Mouse (Mus musculus) adrenal gland, adult 2 months (tissue): Measurements from ENCODE around the gene Gm5426. TPM values are rescaled to one million over a fixed set of nuclear protein-coding genes. Genes with fewer than 3 reads are reported as not detected.
"Not testable (repeated sequence)": the region's sequence is repeated elsewhere in the genome, so short reads cannot be mapped to it uniquely, and the experiment has no call there.

Source experiments
- DNase-seq: peaks from one replicate; pipeline ENCODE4 v3.0.0; 2021
- long read RNA-seq: library from polyadenylated mRNA; stranded (forward); transcript quantifications from one replicate; pipeline ENCODE4 v2.0.0, GENCODE M21; 2021
- polyA plus RNA-seq: library from polyadenylated mRNA; depleted of rRNA; stranded (reverse); fragments of >200 nt; gene quantifications from 2 replicates; pipeline ENCODE4 v1.2.3, GENCODE M21; 2012; rRNA removed
- total RNA-seq, 2 experiments: library from RNA; stranded (reverse); gene quantifications; 2 replicates each; pipeline ENCODE4 v1.2.3; 2021

Gene Gm5426
- total RNA-seq (not detected), polyA plus RNA-seq (not detected in 2 replicates)
- long read RNA-seq, result 0 reads

DNA sequence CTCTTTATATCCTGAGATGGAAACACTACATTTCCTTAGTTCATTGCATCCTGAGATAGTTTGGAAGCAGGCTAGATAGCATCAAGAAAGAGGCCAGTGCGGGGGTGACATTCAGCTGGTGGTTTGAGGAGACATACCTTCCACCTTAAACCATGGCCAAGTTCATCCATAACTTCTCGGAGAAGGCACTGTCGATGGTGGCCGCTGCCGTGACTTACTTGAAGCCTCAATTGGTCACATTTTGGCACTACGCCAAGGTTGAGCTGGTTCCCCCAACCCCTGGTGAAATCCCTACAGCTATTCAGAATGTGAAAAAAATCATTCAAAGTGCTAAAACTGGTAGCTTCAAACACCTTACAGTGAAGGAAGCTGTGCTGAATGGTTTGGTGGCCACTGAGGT, at the start of gene Gm5426:
TSS of gene Gm5426 (plus strand) at position 153 of the 400 bp plus-strand sequence.
- not testable (repeated sequence) for DNase-seq

- no peak for DNase-seq
Measured at GRCm38 (mm10) chr10:96089744-96090143, 46.7 kb upstream of the Gm5426 start.

GRCm38 (mm10) chr10:96090388-96090787, 46.0 kb upstream of the Gm5426 start:
- no peak for DNase-seq

GRCm38 (mm10) chr10:96093890-96094531, 42.4 kb upstream of the Gm5426 start:
- DNase-seq, result no peak

GRCm38 (mm10) chr10:96094559-96094958, 41.8 kb upstream of the Gm5426 start:
- no peak for DNase-seq

DNA sequence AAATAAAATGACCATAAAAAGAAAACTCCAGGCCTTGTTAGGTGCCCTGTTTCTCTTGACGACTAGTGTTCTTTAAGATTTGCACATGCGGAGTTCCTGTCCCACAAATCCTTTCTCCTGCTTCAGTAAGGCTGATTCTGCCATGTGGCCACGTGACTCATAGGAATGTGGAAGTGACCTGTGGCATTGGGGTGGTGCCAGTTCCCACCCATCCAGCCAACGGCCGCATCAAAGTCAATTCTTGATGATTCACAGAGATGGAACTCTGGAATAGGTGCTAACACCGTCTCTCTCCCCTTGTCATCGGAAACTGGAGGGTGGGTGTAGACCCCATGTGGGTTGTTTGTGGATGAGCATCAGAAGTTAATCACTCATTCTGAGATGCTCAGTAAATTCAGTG, 39.7 kb upstream of the Gm5426 start:
- DNase-seq, result no peak

DNA sequence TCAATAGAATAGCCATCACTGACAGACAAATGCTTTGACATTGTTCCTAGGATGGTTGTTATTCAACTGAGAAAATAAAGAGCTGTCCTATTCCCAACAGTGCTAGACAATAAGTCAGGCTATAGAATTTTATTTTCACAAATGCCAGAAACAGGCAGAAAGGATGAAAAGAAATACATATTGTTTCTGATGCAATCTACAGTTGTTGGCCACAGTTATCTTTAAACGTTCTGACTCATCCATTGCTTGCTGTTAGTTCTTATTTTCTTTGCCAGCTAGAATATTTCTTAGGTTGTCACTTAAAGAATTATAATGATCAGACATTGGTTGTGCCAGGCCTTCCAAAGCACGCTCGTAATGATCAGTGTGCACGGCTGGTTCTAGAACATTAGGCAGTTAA, 35.4 kb upstream of the Gm5426 start:
- no peak for DNase-seq

DNA sequence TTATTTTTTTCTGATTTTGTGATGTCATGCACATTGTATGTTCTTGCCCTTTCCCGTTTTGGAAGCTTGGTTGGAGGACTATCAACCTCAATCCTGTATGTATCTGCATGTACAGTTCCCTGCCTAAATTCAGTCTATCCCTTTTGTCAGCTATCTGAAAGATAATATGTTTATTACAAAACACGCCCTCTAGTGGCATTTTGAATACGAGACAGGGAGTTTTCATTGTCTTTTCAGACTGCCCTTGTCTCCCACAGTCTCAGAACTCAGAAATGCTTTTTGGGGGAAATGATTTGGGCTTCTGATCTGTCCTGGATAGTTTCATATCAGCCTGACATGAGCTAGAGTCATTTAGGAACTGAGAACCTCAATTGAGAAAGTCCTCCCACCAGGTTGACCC, 32.2 kb upstream of the Gm5426 start:
- DNase-seq, result no peak

- no peak for DNase-seq
Measured at GRCm38 (mm10) chr10:96104624-96105023, 31.8 kb upstream of the Gm5426 start.

- DNase-seq, result no peak
Measured at GRCm38 (mm10) chr10:96105124-96105523, 31.3 kb upstream of the Gm5426 start.

DNA sequence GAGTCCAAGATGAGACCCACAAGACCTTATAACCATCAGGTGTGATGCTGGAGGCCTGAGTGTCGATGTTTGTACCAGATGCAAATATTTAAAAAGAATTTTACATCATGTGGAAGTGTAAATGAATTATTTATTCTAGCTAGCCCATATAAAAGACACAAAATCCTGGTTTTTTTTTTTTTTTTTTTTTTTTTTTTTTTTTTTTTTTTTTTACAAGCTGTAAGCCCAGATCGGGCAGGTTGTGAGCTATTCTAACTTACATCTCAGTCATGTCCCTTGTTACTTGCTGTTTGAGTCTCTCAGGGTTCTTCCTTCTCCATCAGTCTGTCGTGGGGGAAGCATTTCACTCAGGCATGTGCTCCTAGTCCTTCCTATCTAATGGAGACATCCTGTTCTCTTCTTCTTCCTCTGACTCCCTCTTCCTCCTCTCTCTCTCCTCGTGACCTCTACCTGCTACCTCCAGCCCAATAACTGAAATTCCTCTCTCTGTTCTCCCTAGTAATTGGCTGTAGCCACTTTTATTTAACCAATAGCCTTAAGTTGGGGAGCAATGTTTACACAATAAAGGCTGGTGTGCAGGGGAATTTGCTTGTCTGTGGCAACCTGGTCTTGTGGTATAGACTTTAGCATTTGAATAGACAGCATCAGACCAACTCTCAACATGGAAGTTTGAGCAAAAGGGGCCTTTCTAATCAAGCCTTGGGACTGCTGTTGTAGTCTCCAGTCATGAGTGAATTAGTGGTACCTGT, 29.3 kb upstream of the Gm5426 start:
- no peak for DNase-seq

- DNase-seq, result no peak
Measured at GRCm38 (mm10) chr10:96107825-96108224, 28.6 kb upstream of the Gm5426 start.

GRCm38 (mm10) chr10:96115325-96115724, 21.1 kb upstream of the Gm5426 start:
- no peak for DNase-seq

DNA sequence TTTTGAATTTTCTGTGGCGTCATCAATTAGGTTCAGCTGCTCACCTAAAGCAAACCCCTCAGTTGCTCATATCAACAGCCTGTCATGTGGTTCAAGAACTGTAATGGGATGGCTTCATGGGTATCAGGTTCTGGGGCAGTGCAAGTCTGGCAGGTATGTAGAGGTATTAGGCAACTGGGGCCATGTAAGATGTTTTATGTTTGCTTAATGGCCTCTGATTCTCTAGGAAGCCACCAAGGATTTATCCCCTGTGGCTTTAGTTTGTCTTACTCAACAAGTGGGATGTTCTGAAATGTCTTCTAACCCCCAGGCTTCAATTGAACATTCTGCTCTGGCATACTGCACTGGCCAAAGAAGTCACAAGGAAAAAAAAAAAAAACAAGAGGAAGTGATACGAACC, 15.6 kb upstream of the Gm5426 start:
- no peak for DNase-seq

- no peak for DNase-seq
Measured at GRCm38 (mm10) chr10:96121249-96122010, 15.0 kb upstream of the Gm5426 start.

DNA sequence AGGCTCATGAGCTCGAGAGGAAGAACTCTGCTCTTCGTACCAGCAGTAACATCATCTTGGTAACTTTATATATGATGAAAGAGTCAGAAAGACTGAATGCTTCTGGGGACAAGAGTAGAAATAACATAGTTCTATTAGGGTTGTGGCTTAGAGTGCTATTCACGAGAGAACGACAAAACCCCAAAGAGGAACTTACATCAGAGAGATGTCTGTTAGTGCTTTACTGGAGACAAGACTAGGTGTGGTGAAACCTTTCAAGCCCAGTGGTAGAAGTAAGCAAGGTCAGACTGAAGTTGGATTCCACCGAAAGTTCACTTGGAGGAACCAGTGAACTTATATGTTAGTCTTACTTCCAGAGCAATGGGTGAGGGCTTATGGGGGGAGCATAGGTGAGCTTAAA, 12.5 kb upstream of the Gm5426 start:
- no peak for DNase-seq

GRCm38 (mm10) chr10:96124290-96124689, 12.1 kb upstream of the Gm5426 start:
- DNase-seq, result no peak

DNA sequence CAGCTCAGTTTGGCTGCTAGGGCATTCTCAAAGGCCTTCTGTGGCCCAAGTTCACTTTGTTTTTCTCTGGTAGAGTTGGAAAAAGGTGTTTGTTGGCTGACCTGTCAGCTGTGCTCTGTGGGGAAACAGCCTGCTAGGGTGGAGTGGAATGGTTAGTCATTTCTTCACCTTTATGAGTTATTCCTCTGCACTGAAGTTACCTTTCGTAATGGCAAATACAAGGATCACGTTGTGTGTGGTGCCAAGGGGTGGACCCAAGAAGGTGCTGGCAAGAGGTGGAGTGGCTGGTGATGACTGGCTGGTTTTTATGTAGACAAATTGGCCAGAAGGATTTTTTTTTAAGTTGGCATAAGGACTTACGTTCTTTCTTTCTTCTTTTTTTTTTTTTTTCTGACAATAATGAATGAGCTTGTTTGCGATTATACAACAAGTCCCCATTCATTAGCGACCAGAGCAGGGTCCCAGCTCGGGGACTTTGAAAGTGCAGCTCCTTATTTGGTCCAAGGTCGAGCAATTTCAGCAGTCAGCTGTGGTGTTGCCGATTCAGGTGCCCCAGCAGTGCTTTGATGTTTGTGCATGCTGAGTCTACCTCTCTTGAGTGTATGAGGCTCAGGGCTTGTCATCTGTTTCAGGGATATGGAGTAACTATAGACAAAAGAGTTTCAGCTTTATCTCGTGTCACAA, 10.5 kb upstream of the Gm5426 start:
- DNase-seq, result peak; percentile 9

GRCm38 (mm10) chr10:96129213-96129612, 7.2 kb upstream of the Gm5426 start:
- DNase-seq, result no peak

DNA sequence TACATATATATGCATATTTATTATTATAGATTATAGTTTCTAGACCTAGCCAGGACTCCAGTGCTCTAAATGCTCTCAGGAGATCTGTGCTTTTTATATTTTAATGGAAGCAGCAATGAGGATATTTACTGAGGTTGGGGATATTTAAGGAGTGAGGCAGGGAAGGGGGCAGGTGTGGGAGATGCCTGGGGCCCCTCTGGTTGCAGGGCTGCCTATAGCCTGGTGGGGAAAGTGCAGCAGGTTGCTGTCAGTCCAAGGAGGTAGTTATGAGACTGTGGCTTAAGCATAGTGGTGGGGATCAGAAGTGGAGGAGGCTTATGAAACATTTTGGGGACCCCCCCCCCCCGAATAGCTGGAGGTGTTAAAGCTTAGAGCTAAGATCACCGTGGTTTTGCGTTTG, 6.0 kb upstream of the Gm5426 start:
- no peak for DNase-seq

GRCm38 (mm10) chr10:96131112-96131511, 5.3 kb upstream of the Gm5426 start:
- DNase-seq, result no peak

GRCm38 (mm10) chr10:96132161-96132560, 4.2 kb upstream of the Gm5426 start:
- peak; percentile 45 for DNase-seq
